Comparison of ENCODE assay signal across 11 mouse cellular contexts in the genomic region with DNA sequence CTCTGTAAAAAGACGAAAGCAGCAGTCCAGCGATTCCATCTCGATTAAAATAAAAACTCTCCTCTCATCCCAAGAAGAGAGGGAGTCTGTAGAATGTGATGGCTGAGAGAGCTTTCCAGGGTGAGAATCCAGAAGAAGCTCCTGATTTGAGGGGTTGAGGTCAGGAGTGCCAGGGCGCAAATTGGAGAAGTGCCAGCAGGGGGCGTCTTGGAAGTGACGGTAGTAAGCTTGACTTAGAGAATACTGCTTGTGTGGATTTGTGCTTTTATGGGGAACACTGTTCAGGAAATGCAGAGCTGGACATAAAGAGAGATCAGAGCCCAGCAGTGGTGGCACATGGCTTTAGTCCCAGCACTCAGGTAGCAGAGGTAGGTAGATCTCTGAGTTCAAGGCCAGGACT. TPM values are rescaled to one million over a fixed set of nuclear protein-coding genes. Genes with fewer than 3 reads are reported as not detected.
DNase-seq lines count a peak whose midpoint lies in the region; ATAC-seq lines count a peak whose summit lies in the region.
"Had no signal": no experiment of that assay in that cellular context is flagged by ENCODE, and none has a peak within 500 bp of the region (broad histone marks: within the 10 kb centered on the region; RNA-seq: fewer than 3 reads in every experiment).

No protein-coding gene starts in this region.

- no peaks in the 10 kb centered on the region for H3K36me3 ChIP-seq in limb, embryonic 11.5 days (ENCODE audit: control insufficient read depth, insufficient read depth, low read length)
- H3K36me3 ChIP-seq: embryonic facial prominence, embryonic 13.5 days; limb, embryonic 13.5 days; stomach, embryonic 15.5 days had no signal

- no peak overlapping the region for H3K4me2 ChIP-seq in limb, embryonic 11.5 days (ENCODE audit: low read depth, severe bottlenecking)
- H3K4me2 ChIP-seq: embryonic facial prominence, embryonic 13.5 days; limb, embryonic 13.5 days; stomach, embryonic 15.5 days had no signal

- no peaks in the 10 kb centered on the region for H3K27me3 ChIP-seq in limb, embryonic 11.5 days (ENCODE audit: control insufficient read depth, insufficient read depth, low read length)
- H3K27me3 ChIP-seq: limb, embryonic 13.5 days; stomach, embryonic 15.5 days had no signal

- peak; percentile 13; the same call in 1 of the 2 replicates for ATAC-seq in limb, embryonic 11.5 days (ENCODE audit: insufficient number of reproducible peaks, low FRiP score, low TSS enrichment, low read depth)

- H3K9me3 ChIP-seq in limb, embryonic 11.5 days (ENCODE audit: control insufficient read depth, low read length) = no peaks in the 10 kb centered on the region
- H3K9me3 ChIP-seq: embryonic facial prominence, embryonic 13.5 days; limb, embryonic 13.5 days; stomach, embryonic 15.5 days had no signal

- 8% methylated on average over 6 of the region's 6 CpGs for WGBS in limb, embryonic 11.5 days

- peak; percentile 64 for DNase-seq in gastrocnemius, postnatal 10 days
- no peak for DNase-seq in gastrocnemius, postnatal 36 days
- peak; percentile 51 for DNase-seq in right cerebral cortex, postnatal 14 days
- DNase-seq in right cerebral cortex, postnatal 36 days (ENCODE audit: low spot score in 2 of 2) = no peak
- DNase-seq in c-Kit-positive CD71-positive TER-119-negative erythroid progenitor cells, embryonic 14.5 days (ENCODE audit: low read depth) = peak; percentile 48
- DNase-seq in limb, embryonic 11.5 days (ENCODE audit: low spot score) = peak; percentile 82
- peak; percentile 87 for DNase-seq in retina, embryonic 14.5 days (ENCODE audit: low spot score)
- DNase-seq in Muller cell, postnatal 12 days (ENCODE audit: inconsistent ontology term) = no peak

- intact Hi-C loops in gastrocnemius, postnatal 36 days (cut with DNase I) = loop anchor here (5.0 kb wide), 1 partner anchor 36 kb away; no protein-coding TSS in a partner anchor

- no peak overlapping the region for H3K27ac ChIP-seq in limb, embryonic 11.5 days (replicated peaks; ENCODE audit: low read depth, low read length)
- H3K27ac ChIP-seq: embryonic facial prominence, embryonic 13.5 days; limb, embryonic 13.5 days; stomach, embryonic 15.5 days had no signal

- H3K4me3 ChIP-seq in limb, embryonic 11.5 days (ENCODE audit: low read depth, low read length) = no peak overlapping the region
- H3K4me3 ChIP-seq: embryonic facial prominence, embryonic 13.5 days; limb, embryonic 13.5 days; stomach, embryonic 15.5 days had no signal

- H3K4me1 ChIP-seq in limb, embryonic 11.5 days (ENCODE audit: control insufficient read depth, insufficient read depth, low read length) = no peaks in the 10 kb centered on the region

- H3K9ac ChIP-seq in limb, embryonic 11.5 days (ENCODE audit: low read length) = no peak overlapping the region
- H3K9ac ChIP-seq: embryonic facial prominence, embryonic 13.5 days; limb, embryonic 13.5 days; stomach, embryonic 15.5 days had no signal

RNA-seq across cellular contexts. Expression of a gene that starts 28.1 kb away (rescaled TPM):
- 1 to 10 TPM in 1 of 2 experiments, under 1 TPM in 1; 0.93 to 1.1 TPM for total RNA-seq in gastrocnemius, postnatal 10 days (2021)
- under 1 TPM; 0.54 to 0.71 TPM for total RNA-seq in gastrocnemius, postnatal 36 days (2021)
- 0.26 TPM in 1 of 2 replicates, not detected in the other for polyA plus RNA-seq in limb, embryonic 11.5 days (2014; fragmentation: Nextera tagmentation; extraction: Ambion mirVana)
- polyA plus RNA-seq: embryonic facial prominence, embryonic 13.5 days; stomach, embryonic 15.5 days had no signal

RNA-seq across cellular contexts. Expression of a gene that starts 28.1 kb away (rescaled TPM):
- total RNA-seq in gastrocnemius, postnatal 10 days (2021) = under 1 TPM in 1 of 2 experiments, not detected in 1; 0.07 TPM
- not detected for total RNA-seq in gastrocnemius, postnatal 36 days (2021)
- polyA plus RNA-seq in limb, embryonic 11.5 days (2014; fragmentation: Nextera tagmentation; extraction: Ambion mirVana) = not detected in 2 replicates
- polyA plus RNA-seq: embryonic facial prominence, embryonic 13.5 days; limb, embryonic 13.5 days; stomach, embryonic 15.5 days had no signal

RNA-seq across cellular contexts. Expression of a gene that starts 29.9 kb away (rescaled TPM):
- 100 to 1,000 TPM; 260 to 285 TPM for total RNA-seq in gastrocnemius, postnatal 10 days (2021)
- 10 to 100 TPM; 54.1 to 54.9 TPM for total RNA-seq in gastrocnemius, postnatal 36 days (2021)
- 15.0 and 17.8 TPM in 2 replicates for polyA plus RNA-seq in limb, embryonic 11.5 days (2014; fragmentation: Nextera tagmentation; extraction: Ambion mirVana)

RNA-seq across cellular contexts. Expression of a gene that starts 55.3 kb away (rescaled TPM):
- 10 to 100 TPM; 10.9 to 15.9 TPM for total RNA-seq in gastrocnemius, postnatal 10 days (2021)
- total RNA-seq in gastrocnemius, postnatal 36 days (2021) = 1 to 10 TPM; 8.1 to 8.3 TPM
- 19.6 and 24.0 TPM in 2 replicates for polyA plus RNA-seq in limb, embryonic 11.5 days (2014; fragmentation: Nextera tagmentation; extraction: Ambion mirVana)

Comparison
In these comparisons a context has a peak if more than half of its experiments do, and no peak if none do; other contexts are left out.
1. DNase-seq: peak in gastrocnemius, postnatal 10 days (single experiment), right cerebral cortex, postnatal 14 days (single experiment), c-Kit-positive CD71-positive TER-119-negative erythroid progenitor cells, embryonic 14.5 days (single experiment), limb, embryonic 11.5 days (single experiment) and retina, embryonic 14.5 days (single experiment); none in gastrocnemius, postnatal 36 days (0 of 2), right cerebral cortex, postnatal 36 days (0 of 2) and Muller cell, postnatal 12 days (single experiment).
2. RNA of a gene that starts 29.9 kb away (total RNA-seq): 260 to 285 TPM in gastrocnemius, postnatal 10 days; 54.1 to 54.9 TPM in gastrocnemius, postnatal 36 days; every median in the first group is over 4 times any median in the second.